Mouse (Mus musculus) stomach, postnatal 0 days (tissue): ENCODE results near the gene Ppp2r5a.

Experiments
- CTCF ChIP-seq: IDR thresholded peaks from 2 replicates; pipeline ENCODE4 v1.5.1; 2016; ENCODE audit warnings: antibody characterized with exemption, low read depth, mild to moderate bottlenecking, moderate library complexity
- EP300 ChIP-seq: optimal IDR thresholded peaks from 2 replicates; pipeline ENCODE3; 2016; ENCODE audit warnings: antibody characterized with exemption

DNA sequence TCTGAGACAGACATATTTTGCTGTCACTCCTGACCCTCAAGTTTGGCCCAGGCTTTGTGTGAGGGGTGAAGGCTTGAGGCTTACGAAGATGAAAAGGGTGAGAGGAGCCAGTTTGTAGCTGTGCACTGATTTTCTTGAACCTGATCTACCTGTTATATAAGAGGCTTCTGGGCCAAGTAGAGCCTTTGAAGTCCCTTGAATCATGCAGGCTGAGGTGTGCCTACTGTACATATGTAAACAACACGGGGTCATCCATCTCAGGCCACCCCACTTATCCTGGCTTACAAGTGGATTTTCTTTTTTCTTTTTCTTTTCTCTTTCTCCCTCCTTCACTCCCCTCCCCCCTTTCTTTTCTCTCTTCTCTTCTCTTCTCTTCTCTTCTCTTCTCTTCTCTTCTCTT is 54.5 kb downstream of the Ppp2r5a start:
- TF ChIP-seq CTCF = no peak
- no peak for TF ChIP-seq EP300
